Mouse (Mus musculus): ENCODE data around the gene Gm49776. TPM values are rescaled to one million over a fixed set of nuclear protein-coding genes. Genes with fewer than 3 reads are reported as not detected.
A peak's percentile ranks its signal among the peaks of the same experiment; 100 is the strongest.

Gm49776 gene
- polyA plus RNA-seq, 1 experiment from 2014 or later = 6.5 TPM

- H3K9ac ChIP-seq (ENCODE audit: low read depth, low read length) = no peak overlapping the region
- H3K36me3 ChIP-seq (ENCODE audit: control insufficient read depth, insufficient read depth, low read length) = peaks cover 76% of the 10 kb centered on the region
- no peak for DNase-seq (ENCODE audit: low spot score)
- no peaks in the 10 kb centered on the region for H3K27me3 ChIP-seq (replicated peaks; ENCODE audit: control insufficient read depth, insufficient read depth, low read length)
- H3K4me2 ChIP-seq (ENCODE audit: low read depth, low read length) = no peak overlapping the region
- H3K27ac ChIP-seq (replicated peaks; ENCODE audit: low read depth, low read length) = no peak overlapping the region
- H3K9me3 ChIP-seq (ENCODE audit: control insufficient read depth, low read length) = no peaks in the 10 kb centered on the region
- WGBS = 91% methylated on average over 6 of the region's 6 CpGs
- H3K4me1 ChIP-seq (ENCODE audit: control insufficient read depth, insufficient read depth, low read length) = peaks cover 16% of the 10 kb centered on the region
- ATAC-seq (ENCODE audit: low read depth) = no peak
- H3K4me3 ChIP-seq (ENCODE audit: low read depth, low read length) = no peak overlapping the region
These were observed 5.4 kb downstream of the Gm49776 start for GRCm38 (mm10) chr16:18252736-18253135.

- Histone ChIP-seq H3K36me3 (ENCODE audit: control insufficient read depth, insufficient read depth, low read length) (peaks cover 70% of the 10 kb centered on the region), H3K9me3 (ENCODE audit: control insufficient read depth, low read length) (no peaks in the 10 kb centered on the region), H3K27me3 (replicated peaks; ENCODE audit: control insufficient read depth, insufficient read depth, low read length) (no peaks in the 10 kb centered on the region), H3K4me2 (ENCODE audit: low read depth, low read length) (peak overlapping the region; percentile 88), H3K4me3 (ENCODE audit: low read depth, low read length) (peak overlapping the region; percentile 85), H3K4me1 (ENCODE audit: control insufficient read depth, insufficient read depth, low read length) (peaks cover 30% of the 10 kb centered on the region), H3K27ac (replicated peaks; ENCODE audit: low read depth, low read length) (no peak overlapping the region), H3K9ac (ENCODE audit: low read depth, low read length) (peak overlapping the region; percentile 93)
- ATAC-seq (ENCODE audit: low read depth) = no peak
- peak; percentile 29 for DNase-seq (ENCODE audit: low spot score)
- WGBS = 65% methylated on average over 10 of the region's 10 CpGs
These were observed 7.0 kb downstream of the Gm49776 start for GRCm38 (mm10) chr16:18250828-18251790.

GRCm38 (mm10) chr16:18250231-18250630, 7.9 kb downstream of the Gm49776 start:
- Histone ChIP-seq H3K9ac (ENCODE audit: low read depth, low read length) (peak overlapping the region; percentile 93), H3K4me3 (ENCODE audit: low read depth, low read length) (peak overlapping the region; percentile 85), H3K27me3 (replicated peaks; ENCODE audit: control insufficient read depth, insufficient read depth, low read length) (no peaks in the 10 kb centered on the region), H3K9me3 (ENCODE audit: control insufficient read depth, low read length) (no peaks in the 10 kb centered on the region), H3K4me2 (ENCODE audit: low read depth, low read length) (peak overlapping the region; percentile 88), H3K4me1 (ENCODE audit: control insufficient read depth, insufficient read depth, low read length) (peaks cover 30% of the 10 kb centered on the region), H3K27ac (replicated peaks; ENCODE audit: low read depth, low read length) (peak overlapping the region; percentile 90; the same call in 1 of the 2 replicates), H3K36me3 (ENCODE audit: control insufficient read depth, insufficient read depth, low read length) (peaks cover 70% of the 10 kb centered on the region)
- ATAC-seq (ENCODE audit: low read depth) (no peak), DNase-seq (ENCODE audit: low spot score) (no peak)
- 60% methylated on average over 4 of the region's 4 CpGs for WGBS

- ATAC-seq (ENCODE audit: low read depth) = peak; percentile 3
- Histone ChIP-seq H3K9me3 (ENCODE audit: control insufficient read depth, low read length) (no peaks in the 10 kb centered on the region), H3K36me3 (ENCODE audit: control insufficient read depth, insufficient read depth, low read length) (peaks cover 71% of the 10 kb centered on the region), H3K27me3 (replicated peaks; ENCODE audit: control insufficient read depth, insufficient read depth, low read length) (no peaks in the 10 kb centered on the region), H3K4me2 (ENCODE audit: low read depth, low read length) (peak overlapping the region; percentile 88), H3K27ac (replicated peaks; ENCODE audit: low read depth, low read length) (peak overlapping the region; percentile 90), H3K9ac (ENCODE audit: low read depth, low read length) (peak overlapping the region; percentile 93), H3K4me3 (ENCODE audit: low read depth, low read length) (peak overlapping the region; percentile 85), H3K4me1 (ENCODE audit: control insufficient read depth, insufficient read depth, low read length) (peaks cover 30% of the 10 kb centered on the region)
- WGBS = 8% methylated on average over 26 of the region's 27 CpGs
- peak; percentile 45 for DNase-seq (ENCODE audit: low spot score)
These were observed 8.7 kb downstream of the Gm49776 start for GRCm38 (mm10) chr16:18249364-18249967.

- under 1% methylated on average over 49 of the region's 102 CpGs for WGBS
- peaks cover 71% of the 10 kb centered on the region for H3K36me3 ChIP-seq (ENCODE audit: control insufficient read depth, insufficient read depth, low read length)
These were observed 9.4 kb downstream of the Gm49776 start, which contains the start of the genes Trmt2a and Ranbp1 for GRCm38 (mm10) chr16:18248433-18249363. Trmt2a (plus strand) TSS chr16:18248679. Ranbp1 (minus strand) TSS chr16:18248732.

GRCm38 (mm10) chr16:18247521-18248399, 10.4 kb downstream of the Gm49776 start:
- H3K4me2 ChIP-seq (ENCODE audit: low read depth, low read length) = peak overlapping the region; percentile 88
- 1% methylated on average over 26 of the region's 33 CpGs for WGBS
- peak; percentile 25 for DNase-seq (ENCODE audit: low spot score)
- no peak for ATAC-seq (ENCODE audit: low read depth)
- H3K27me3 ChIP-seq (replicated peaks; ENCODE audit: control insufficient read depth, insufficient read depth, low read length) = no peaks in the 10 kb centered on the region
- peak overlapping the region; percentile 93 for H3K9ac ChIP-seq (ENCODE audit: low read depth, low read length)
- no peaks in the 10 kb centered on the region for H3K9me3 ChIP-seq (ENCODE audit: control insufficient read depth, low read length)
- H3K27ac ChIP-seq (replicated peaks; ENCODE audit: low read depth, low read length) = peak overlapping the region; percentile 90
- H3K4me3 ChIP-seq (ENCODE audit: low read depth, low read length) = peak overlapping the region; percentile 85
- peaks cover 30% of the 10 kb centered on the region for H3K4me1 ChIP-seq (ENCODE audit: control insufficient read depth, insufficient read depth, low read length)
- peaks cover 71% of the 10 kb centered on the region for H3K36me3 ChIP-seq (ENCODE audit: control insufficient read depth, insufficient read depth, low read length)

More at GRCm38 (mm10) chr16:18248433-18249363, 9.4 kb downstream of the Gm49776 start, which contains the start of the genes Trmt2a and Ranbp1:
- peak within 1 kb of the TSS; percentile 90 for H3K27ac ChIP-seq (replicated peaks; ENCODE audit: low read depth, low read length)
- peak within 1 kb of the TSS; percentile 88 for H3K4me2 ChIP-seq (ENCODE audit: low read depth, low read length)
- peak within 1 kb of the TSS; percentile 93 for H3K9ac ChIP-seq (ENCODE audit: low read depth, low read length)
- no peaks in the 10 kb centered on the region for H3K27me3 ChIP-seq (replicated peaks; ENCODE audit: control insufficient read depth, insufficient read depth, low read length)
- H3K4me1 ChIP-seq (ENCODE audit: control insufficient read depth, insufficient read depth, low read length) = peaks cover 30% of the 10 kb centered on the region
- H3K4me3 ChIP-seq (ENCODE audit: low read depth, low read length) = peak within 1 kb of the TSS; percentile 85
- DNase-seq (ENCODE audit: low spot score) = peak; percentile 99
- no peaks in the 10 kb centered on the region for H3K9me3 ChIP-seq (ENCODE audit: control insufficient read depth, low read length)
- ATAC-seq (ENCODE audit: low read depth) = peak; percentile 96

- Histone ChIP-seq H3K9me3 (ENCODE audit: control insufficient read depth, low read length) (no peaks in the 10 kb centered on the region), H3K27me3 (replicated peaks; ENCODE audit: control insufficient read depth, insufficient read depth, low read length) (no peaks in the 10 kb centered on the region), H3K4me2 (ENCODE audit: low read depth, low read length) (no peak overlapping the region), H3K4me1 (ENCODE audit: control insufficient read depth, insufficient read depth, low read length) (peaks cover 4% of the 10 kb centered on the region), H3K4me3 (ENCODE audit: low read depth, low read length) (no peak overlapping the region), H3K36me3 (ENCODE audit: control insufficient read depth, insufficient read depth, low read length) (peaks cover 88% of the 10 kb centered on the region), H3K9ac (ENCODE audit: low read depth, low read length) (no peak overlapping the region), H3K27ac (replicated peaks; ENCODE audit: low read depth, low read length) (no peak overlapping the region)
- WGBS = 94% methylated on average over 10 of the region's 10 CpGs
- ATAC-seq (ENCODE audit: low read depth) (no peak), DNase-seq (ENCODE audit: low spot score) (no peak)
These were observed 16.5 kb downstream of the Gm49776 start for GRCm38 (mm10) chr16:18241581-18241980.

Data from embryonic facial prominence, embryonic 14.5 days (tissue).